Comparison of ENCODE assay signal across 8 mouse cellular contexts in the genomic region with DNA sequence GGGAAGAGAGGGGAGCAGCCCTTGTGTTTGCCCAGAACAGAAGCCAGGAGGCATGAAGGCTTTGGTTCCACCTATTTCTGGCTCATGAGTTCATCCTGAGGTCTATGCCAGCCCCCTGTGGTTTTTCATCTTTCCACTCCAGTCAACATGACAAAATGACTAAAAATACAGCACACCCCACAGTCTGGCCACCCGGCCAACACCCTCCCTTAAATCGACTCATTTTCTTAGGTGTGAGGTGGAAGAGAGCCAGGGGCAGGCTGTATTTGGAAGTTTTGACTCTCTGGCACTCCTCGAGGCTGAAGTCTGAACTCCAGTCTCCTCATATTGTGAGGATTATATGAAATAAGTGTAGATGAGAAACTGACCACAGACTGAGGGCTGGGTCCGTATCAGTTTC. TPM values are rescaled to one million over a fixed set of nuclear protein-coding genes. Genes with fewer than 3 reads are reported as not detected.
DNase-seq lines count a peak whose midpoint lies in the region; ATAC-seq lines count a peak whose summit lies in the region.

No protein-coding gene starts in this region.

- 0 out of 2 replicates have a peak, but pooled peaks cover 3% of the 10 kb centered on the region for H3K4me1 ChIP-seq in heart, embryonic 16.5 days (ENCODE audit: control insufficient read depth, insufficient read depth, low read length)
- no peaks in the 10 kb centered on the region for H3K4me1 ChIP-seq in lung, embryonic 16.5 days (replicated peaks; ENCODE audit: control insufficient read depth, insufficient read depth, low read length)
- H3K4me1 ChIP-seq in forebrain, embryonic 15.5 days, result no peaks in the 10 kb centered on the region

- 0 out of 2 replicates have a peak overlapping the region, but pooled peaks have one; percentile 21 for H3K27ac ChIP-seq in heart, embryonic 16.5 days (ENCODE audit: low read length)
- H3K27ac ChIP-seq in lung, embryonic 16.5 days (ENCODE audit: low read length), result no peak overlapping the region
- no peak overlapping the region for H3K27ac ChIP-seq in forebrain, embryonic 15.5 days (replicated peaks)

- no peaks in the 10 kb centered on the region for H3K27me3 ChIP-seq in heart, embryonic 16.5 days (ENCODE audit: control insufficient read depth, insufficient read depth, low read length)
- H3K27me3 ChIP-seq in lung, embryonic 16.5 days (ENCODE audit: control insufficient read depth, insufficient read depth, low read depth, low read length), result no peaks in the 10 kb centered on the region
- H3K27me3 ChIP-seq in splenic B cell, adult 2 months (ENCODE audit: control insufficient read depth, insufficient read depth, low read length, poor library complexity, severe bottlenecking), result no peaks in the 10 kb centered on the region
- H3K27me3 ChIP-seq in forebrain, embryonic 15.5 days, result no peaks in the 10 kb centered on the region

- 33% methylated on average over 4 of the region's 4 CpGs for WGBS in heart, embryonic 16.5 days
- WGBS in lung, embryonic 16.5 days, result 30% methylated on average over 4 of the region's 4 CpGs
- WGBS in forebrain, embryonic 15.5 days, result 64% methylated on average over 4 of the region's 4 CpGs

- H3K4me3 ChIP-seq in heart, embryonic 16.5 days (ENCODE audit: low read length), result no peak overlapping the region
- no peak overlapping the region for H3K4me3 ChIP-seq in lung, embryonic 16.5 days (ENCODE audit: low read length)
- no peak overlapping the region for H3K4me3 ChIP-seq in forebrain, embryonic 15.5 days

- ATAC-seq in heart, embryonic 16.5 days (replicated peaks; ENCODE audit: extremely low read depth, insufficient read depth, low FRiP score), result peak; percentile 92
- peak; percentile 72 for ATAC-seq in lung, embryonic 16.5 days (ENCODE audit: low read depth)
- ATAC-seq in forebrain, embryonic 15.5 days (replicated peaks), result no peak

- H3K36me3 ChIP-seq in heart, embryonic 16.5 days (ENCODE audit: control insufficient read depth, insufficient read depth), result no peaks in the 10 kb centered on the region
- H3K36me3 ChIP-seq in lung, embryonic 16.5 days (ENCODE audit: control insufficient read depth, insufficient read depth, low read length), result no peaks in the 10 kb centered on the region
- no peaks in the 10 kb centered on the region for H3K36me3 ChIP-seq in splenic B cell, adult 2 months (ENCODE audit: control insufficient read depth, insufficient read depth, low read length, poor library complexity, severe bottlenecking)
- H3K36me3 ChIP-seq in forebrain, embryonic 15.5 days, result no peaks in the 10 kb centered on the region

- H3K9ac ChIP-seq in heart, embryonic 16.5 days (ENCODE audit: low read length), result no peak overlapping the region
- H3K9ac ChIP-seq in lung, embryonic 16.5 days (ENCODE audit: low read length), result no peak overlapping the region
- H3K9ac ChIP-seq in forebrain, embryonic 15.5 days (replicated peaks), result no peak overlapping the region

- no peaks in the 10 kb centered on the region for H3K9me3 ChIP-seq in heart, embryonic 16.5 days (replicated peaks; ENCODE audit: control insufficient read depth, low read length)
- H3K9me3 ChIP-seq in lung, embryonic 16.5 days (ENCODE audit: control insufficient read depth, low read length), result no peaks in the 10 kb centered on the region
- H3K9me3 ChIP-seq in forebrain, embryonic 15.5 days, result no peaks in the 10 kb centered on the region

- no peak overlapping the region for H3K4me2 ChIP-seq in heart, embryonic 16.5 days (ENCODE audit: low read depth, low read length)
- H3K4me2 ChIP-seq in lung, embryonic 16.5 days (ENCODE audit: low read depth, low read length), result no peak overlapping the region
- H3K4me2 ChIP-seq in forebrain, embryonic 15.5 days (replicated peaks), result no peak overlapping the region

- DNase-seq in adrenal gland, postnatal 14 days, result peak; percentile 34
- no peak for DNase-seq in adrenal gland, postnatal 10 days
- DNase-seq in urinary bladder, postnatal 14 days (ENCODE audit: low spot score), result peak; percentile 7
- DNase-seq in urinary bladder, adult 2 months (ENCODE audit: low spot score), result no peak
- DNase-seq in splenic B cell, adult 2 months (ENCODE audit: low read depth, low spot score), result peak; percentile 38

RNA-seq across cellular contexts. Expression of a gene that starts 55.0 kb away (rescaled TPM):
- 257 and 263 TPM in 2 replicates for total RNA-seq in adrenal gland, postnatal 14 days (2021)
- 100 to 1,000 TPM; 236 to 242 TPM for total RNA-seq in adrenal gland, postnatal 10 days (2021)
- 195 and 205 TPM in 2 replicates for polyA plus RNA-seq in urinary bladder, adult 2 months (2012; rRNA removed)
- 356 and 357 TPM in 2 replicates for polyA plus RNA-seq in heart, embryonic 16.5 days (2015; fragmentation: Nextera tagmentation; extraction: Ambion mirVana)
- polyA plus RNA-seq in lung, embryonic 16.5 days (2015; fragmentation: Nextera tagmentation; extraction: Ambion mirVana), result 619 and 660 TPM in 2 replicates
- 1,116 and 1,143 TPM in 2 replicates for polyA plus RNA-seq in forebrain, embryonic 15.5 days (2015; fragmentation: Nextera tagmentation; extraction: Ambion mirVana)

Comparison
In these comparisons a context has a peak if more than half of its experiments do, and no peak if none do; other contexts are left out.
1. DNase-seq: peak in adrenal gland, postnatal 14 days (single experiment), urinary bladder, postnatal 14 days (single experiment) and splenic B cell, adult 2 months (single experiment); none in adrenal gland, postnatal 10 days (single experiment) and urinary bladder, adult 2 months (single experiment).